Mouse (Mus musculus) hindbrain, embryonic 13.5 days (tissue): Measurements from ENCODE around the gene Malrd1. TPM values are rescaled to one million over a fixed set of nuclear protein-coding genes. Genes with fewer than 3 reads are reported as not detected.

ENCODE experiments used
- ATAC-seq: fragments of 200-750 bp; cut with Nextera tagmentation; 2 replicates; pipeline ENCODE4 v1.8.0; 2017; ENCODE audit warnings: moderate TSS enrichment; ENCODE audit not compliant: low FRiP score
- H3K27ac ChIP-seq: fragments of 300-500 bp; sonication (generic); 2 replicates; pipeline ENCODE4 v1.5.1; 2015; ENCODE audit warnings: inconsistent platforms, mild to moderate bottlenecking, moderate library complexity
- H3K27me3 ChIP-seq: fragments of 300-500 bp; sonication (generic); 2 replicates; pipeline ENCODE4 v1.6.1; 2015; ENCODE audit warnings: mild to moderate bottlenecking, inconsistent platforms
- H3K36me3 ChIP-seq: fragments of 300-500 bp; sonication (generic); 2 replicates; pipeline ENCODE4 v1.6.1; 2015; ENCODE audit warnings: mild to moderate bottlenecking, inconsistent platforms
- H3K4me1 ChIP-seq: fragments of 300-500 bp; sonication (generic); replicated peaks from 2 replicates; pipeline ENCODE4 v1.6.1; 2015; ENCODE audit warnings: inconsistent platforms
- H3K4me2 ChIP-seq: fragments of 300-500 bp; sonication (generic); 2 replicates; pipeline ENCODE4 v1.6.1; 2015; ENCODE audit warnings: inconsistent platforms, mild to moderate bottlenecking, moderate library complexity
- H3K4me3 ChIP-seq: fragments of 300-500 bp; sonication (generic); 2 replicates; pipeline ENCODE4 v1.5.1; 2015; ENCODE audit warnings: mild to moderate bottlenecking, inconsistent platforms
- H3K9ac ChIP-seq: fragments of 300-500 bp; sonication (generic); 2 replicates; pipeline ENCODE4 v1.6.1; 2015; ENCODE audit warnings: mild to moderate bottlenecking, inconsistent platforms
- H3K9me3 ChIP-seq: fragments of 300-500 bp; sonication (generic); 2 replicates; pipeline ENCODE4 v1.6.1; 2016; ENCODE audit warnings: inconsistent platforms
- WGBS: fragments of 180-500 bp; shearing (Covaris S2); methylation state at CpG from one replicate; pipeline ENCODE4 v1.1.7; 2015; 5-methylcytosine and 5-hydroxymethylcytosine counted together
- polyA plus RNA-seq: library from polyadenylated mRNA; unstranded; fragments of >200 nt; fragmentation: Nextera tagmentation; extraction: Ambion mirVana; gene quantifications from 2 replicates; pipeline ENCODE4 v1.2.1, GENCODE M21; 2015

The Malrd1 gene
- polyA plus RNA-seq, 1 experiment from 2014 or later: 0.09 TPM

GRCm38 (mm10) chr2:16228187-16228832, 702.0 kb downstream of the Malrd1 start:
- no peak for ATAC-seq
- no peaks in the 10 kb centered on the region for H3K36me3 ChIP-seq
- no peak overlapping the region for H3K9ac ChIP-seq
- H3K4me2 ChIP-seq: no peak overlapping the region
- no peaks in the 10 kb centered on the region for H3K27me3 ChIP-seq
- WGBS: 94% methylated on average over 1 of the region's 1 CpGs
- no peak overlapping the region for H3K4me3 ChIP-seq
- no peaks in the 10 kb centered on the region for H3K9me3 ChIP-seq
- H3K27ac ChIP-seq: no peak overlapping the region
- no peaks in the 10 kb centered on the region for H3K4me1 ChIP-seq

- Histone ChIP-seq H3K27me3 (no peaks in the 10 kb centered on the region), H3K9me3 (no peaks in the 10 kb centered on the region), H3K4me3 (no peak overlapping the region), H3K4me2 (no peak overlapping the region), H3K4me1 (no peaks in the 10 kb centered on the region), H3K9ac (no peak overlapping the region), H3K36me3 (no peaks in the 10 kb centered on the region), H3K27ac (no peak overlapping the region)
- 86% methylated on average over 1 of the region's 1 CpGs for WGBS
- no peak for ATAC-seq
Observed at GRCm38 (mm10) chr2:16240861-16241260, 714.6 kb downstream of the Malrd1 start.

GRCm38 (mm10) chr2:16243097-16243496, 716.8 kb downstream of the Malrd1 start:
- no peaks in the 10 kb centered on the region for H3K27me3 ChIP-seq
- no peaks in the 10 kb centered on the region for H3K9me3 ChIP-seq
- H3K4me3 ChIP-seq: no peak overlapping the region
- no peaks in the 10 kb centered on the region for H3K4me1 ChIP-seq
- no peak for ATAC-seq
- no peak overlapping the region for H3K9ac ChIP-seq
- WGBS: 84% methylated on average over 2 of the region's 2 CpGs
- H3K4me2 ChIP-seq: no peak overlapping the region
- H3K36me3 ChIP-seq: no peaks in the 10 kb centered on the region
- no peak overlapping the region for H3K27ac ChIP-seq

GRCm38 (mm10) chr2:16248861-16249260, 722.6 kb downstream of the Malrd1 start:
- Histone ChIP-seq H3K27me3 (no peaks in the 10 kb centered on the region), H3K9me3 (no peaks in the 10 kb centered on the region), H3K4me3 (no peak overlapping the region), H3K27ac (no peak overlapping the region), H3K4me1 (no peaks in the 10 kb centered on the region), H3K4me2 (no peak overlapping the region), H3K9ac (no peak overlapping the region), H3K36me3 (no peaks in the 10 kb centered on the region)
- 75% methylated on average over 3 of the region's 3 CpGs for WGBS
- ATAC-seq: no peak

GRCm38 (mm10) chr2:16252274-16252673, 726.0 kb downstream of the Malrd1 start:
- no peak overlapping the region for H3K9ac ChIP-seq
- H3K4me1 ChIP-seq: no peaks in the 10 kb centered on the region
- H3K9me3 ChIP-seq: no peaks in the 10 kb centered on the region
- 81% methylated on average over 1 of the region's 1 CpGs for WGBS
- H3K27me3 ChIP-seq: no peaks in the 10 kb centered on the region
- H3K27ac ChIP-seq: no peak overlapping the region
- no peak overlapping the region for H3K4me2 ChIP-seq
- no peaks in the 10 kb centered on the region for H3K36me3 ChIP-seq
- no peak for ATAC-seq
- no peak overlapping the region for H3K4me3 ChIP-seq
